In genomic region chr1:123923907-123924306, GRCm38 (mm10) we compare ENCODE assay signal across 26 mouse cellular contexts.
"Had no signal": no experiment of that assay in that cellular context is flagged by ENCODE, and none has a peak within 500 bp of the region (broad histone marks: within the 10 kb centered on the region; RNA-seq: fewer than 3 reads in every experiment).

No protein-coding gene starts in this region.

- ATAC-seq: hindbrain, postnatal 0 days; intestine, embryonic 16.5 days; liver, embryonic 12.5 days had no signal

- DNase-seq: gastrocnemius, postnatal 14 days; gastrocnemius, postnatal 36 days; heart, adult 11 months; heart, adult 2 months; heart, postnatal 14 days; heart, postnatal 36 days; kidney, adult 11 months; kidney, adult 2 months; kidney, adult 9 months; kidney, postnatal 14 days; kidney, postnatal 36 days; layer of hippocampus, adult 9-11 months; layer of hippocampus, postnatal 36 days; left cerebral cortex, postnatal 4 days had no signal

- H3K27ac ChIP-seq: heart, adult 2 months; heart, embryonic 13.5 days; heart, embryonic 15.5 days; hindbrain, embryonic 13.5 days; hindbrain, embryonic 15.5 days; hindbrain, postnatal 0 days; kidney, embryonic 15.5 days; kidney, postnatal 0 days; limb, embryonic 13.5 days; limb, embryonic 15.5 days; liver, embryonic 12.5 days; liver, embryonic 14.5 days had no signal

- H3K4me1 ChIP-seq: heart, embryonic 13.5 days; heart, embryonic 15.5 days; limb, embryonic 13.5 days; limb, embryonic 15.5 days; liver, embryonic 12.5 days had no signal

- H3K4me3 ChIP-seq: heart, adult 2 months; heart, embryonic 13.5 days; heart, embryonic 15.5 days; hindbrain, embryonic 13.5 days; hindbrain, embryonic 15.5 days; kidney, embryonic 15.5 days; limb, embryonic 13.5 days; limb, embryonic 15.5 days; liver, embryonic 12.5 days had no signal
